Mouse (Mus musculus): Measurements from ENCODE around the gene Ggta1. TPM values are rescaled to one million over a fixed set of nuclear protein-coding genes. Genes with fewer than 3 reads are reported as not detected.

Gene Ggta1
- polyA plus RNA-seq (2012; fragmentation: generic; extraction: Trizol), result 4.9 TPM

DNA sequence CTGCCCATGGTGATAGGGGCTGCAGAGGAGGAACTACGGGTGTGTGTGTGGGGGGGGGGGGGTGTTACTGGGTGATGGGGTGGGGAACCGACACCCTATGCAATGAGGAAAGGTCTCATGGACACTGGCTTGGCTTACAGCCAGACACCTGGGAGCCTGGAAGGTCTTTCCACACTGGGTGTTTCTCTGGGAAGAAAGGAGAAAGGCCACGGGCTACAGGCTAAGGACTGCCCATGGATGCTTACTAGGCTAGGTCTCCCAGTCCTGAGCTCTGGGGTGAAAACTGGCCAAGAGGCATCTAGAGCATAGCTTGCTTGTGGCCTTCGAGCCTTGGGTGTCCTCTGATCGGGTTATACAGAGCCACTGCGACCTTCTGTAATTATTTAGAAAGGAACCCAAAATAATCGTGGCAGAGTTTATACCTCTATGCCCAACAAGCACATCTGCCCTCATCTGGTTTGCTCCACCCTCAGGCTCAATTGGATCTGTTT lies at the start of gene Ggta1:
TSS of gene Ggta1 (minus strand) at position 441 of the 491 bp plus-strand sequence.
- no peaks in the 10 kb centered on the region for H3K36me3 ChIP-seq (ENCODE audit: control insufficient read depth, insufficient read depth)
- H3ac ChIP-seq (ENCODE audit: control insufficient read depth, insufficient read length), result peak within 1 kb of the TSS; percentile 64
- peak within 1 kb of the TSS; percentile 65 for H3K4me3 ChIP-seq
- H3K4me2 ChIP-seq (ENCODE audit: low read depth), result peak within 1 kb of the TSS; percentile 85
- TF ChIP-seq TCF12 (IDR thresholded peaks at IDR 0.05; ENCODE audit: insufficient read depth, poor library complexity, severe bottlenecking), result no peak
- no peak for TF ChIP-seq TCF3 (IDR thresholded peaks at IDR 0.05; ENCODE audit: insufficient read length, low read depth)
- no peak for TF ChIP-seq POLR2AphosphoS2 (IDR thresholded peaks at IDR 0.05; ENCODE audit: insufficient read length, low read depth)
- TF ChIP-seq POLR2A (IDR thresholded peaks at IDR 0.05; ENCODE audit: insufficient read length, low read depth), result no peak
- TF ChIP-seq MAX (IDR thresholded peaks at IDR 0.05; ENCODE audit: low read depth), result no peak
- TF ChIP-seq MYOG (IDR thresholded peaks at IDR 0.05; ENCODE audit: control insufficient read depth in 1 of 3, insufficient read depth in 1 of 3, insufficient read length in 2 of 3, low read depth in 2 of 3), result no peak
- TF ChIP-seq SRF (IDR thresholded peaks at IDR 0.05; ENCODE audit: control insufficient read depth, insufficient read length, low read depth), result no peak
- no peak for TF ChIP-seq REST (IDR thresholded peaks at IDR 0.05; ENCODE audit: insufficient read depth, insufficient read length)
- TF ChIP-seq USF1 (IDR thresholded peaks at IDR 0.05; ENCODE audit: low read depth), result no peak
- no peak for TF ChIP-seq E2F4 (IDR thresholded peaks at IDR 0.05; ENCODE audit: insufficient read depth)
- no peak for TF ChIP-seq MYOD1 (IDR thresholded peaks at IDR 0.05; ENCODE audit: control insufficient read depth in 1 of 3, insufficient read length in 2 of 3, low read depth in 2 of 3)
- TF ChIP-seq CEBPB (IDR thresholded peaks at IDR 0.05; ENCODE audit: insufficient read depth, poor library complexity, severe bottlenecking), result no peak
- H3K79me2 ChIP-seq (ENCODE audit: control insufficient read depth, insufficient read depth), result no peaks in the 10 kb centered on the region
- no peaks in the 10 kb centered on the region for H3K27me3 ChIP-seq (ENCODE audit: control insufficient read depth, insufficient read depth, insufficient read length)

DNA sequence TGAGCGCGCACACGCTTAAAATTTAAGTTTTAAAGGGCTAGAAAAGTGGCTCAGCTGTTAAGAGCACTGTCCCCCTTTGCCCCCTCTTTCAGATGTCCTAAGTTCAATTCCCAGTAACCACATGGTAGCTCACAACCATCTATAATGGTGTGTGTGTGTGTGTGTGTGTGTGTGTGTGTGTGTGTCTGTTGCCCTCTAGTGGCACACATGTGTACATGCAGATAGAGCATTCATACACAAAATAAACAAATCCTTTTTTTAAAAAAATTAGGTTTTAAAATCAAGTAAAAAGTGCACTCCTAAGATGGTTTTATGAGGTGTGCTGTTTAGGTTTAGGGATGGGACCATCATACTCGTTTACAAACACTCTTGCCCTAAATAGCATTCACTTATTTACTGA lies 49.2 kb upstream of the Ggta1 start:
- H3ac ChIP-seq (ENCODE audit: control insufficient read depth, insufficient read length), result no peak overlapping the region
- no peaks in the 10 kb centered on the region for H3K27me3 ChIP-seq (ENCODE audit: control insufficient read depth, insufficient read depth, insufficient read length)
- H3K4me3 ChIP-seq, result no peak overlapping the region
- TF ChIP-seq TCF12 (IDR thresholded peaks at IDR 0.05; ENCODE audit: insufficient read depth, poor library complexity, severe bottlenecking), result no peak
- no peak for TF ChIP-seq USF1 (IDR thresholded peaks at IDR 0.05; ENCODE audit: low read depth)
- no peak for TF ChIP-seq E2F4 (IDR thresholded peaks at IDR 0.05; ENCODE audit: insufficient read depth)
- TF ChIP-seq TCF3 (IDR thresholded peaks at IDR 0.05; ENCODE audit: insufficient read length, low read depth), result no peak
- TF ChIP-seq SRF (IDR thresholded peaks at IDR 0.05; ENCODE audit: control insufficient read depth, insufficient read length, low read depth), result no peak
- no peak for TF ChIP-seq POLR2A (IDR thresholded peaks at IDR 0.05; ENCODE audit: insufficient read length, low read depth)
- TF ChIP-seq MYOG (IDR thresholded peaks at IDR 0.05; ENCODE audit: control insufficient read depth in 1 of 3, insufficient read depth in 1 of 3, insufficient read length in 2 of 3, low read depth in 2 of 3), result no peak
- TF ChIP-seq MAX (IDR thresholded peaks at IDR 0.05; ENCODE audit: low read depth), result no peak
- no peak for TF ChIP-seq CEBPB (IDR thresholded peaks at IDR 0.05; ENCODE audit: insufficient read depth, poor library complexity, severe bottlenecking)
- no peak for TF ChIP-seq MYOD1 (IDR thresholded peaks at IDR 0.05; ENCODE audit: control insufficient read depth in 1 of 3, insufficient read length in 2 of 3, low read depth in 2 of 3)
- TF ChIP-seq POLR2AphosphoS2 (IDR thresholded peaks at IDR 0.05; ENCODE audit: insufficient read length, low read depth), result no peak
- no peak for TF ChIP-seq REST (IDR thresholded peaks at IDR 0.05; ENCODE audit: insufficient read depth, insufficient read length)
- H3K79me2 ChIP-seq (ENCODE audit: control insufficient read depth, insufficient read depth), result no peaks in the 10 kb centered on the region
- no peaks in the 10 kb centered on the region for H3K36me3 ChIP-seq (ENCODE audit: control insufficient read depth, insufficient read depth)
- H3K4me2 ChIP-seq (ENCODE audit: low read depth), result no peak overlapping the region

DNA sequence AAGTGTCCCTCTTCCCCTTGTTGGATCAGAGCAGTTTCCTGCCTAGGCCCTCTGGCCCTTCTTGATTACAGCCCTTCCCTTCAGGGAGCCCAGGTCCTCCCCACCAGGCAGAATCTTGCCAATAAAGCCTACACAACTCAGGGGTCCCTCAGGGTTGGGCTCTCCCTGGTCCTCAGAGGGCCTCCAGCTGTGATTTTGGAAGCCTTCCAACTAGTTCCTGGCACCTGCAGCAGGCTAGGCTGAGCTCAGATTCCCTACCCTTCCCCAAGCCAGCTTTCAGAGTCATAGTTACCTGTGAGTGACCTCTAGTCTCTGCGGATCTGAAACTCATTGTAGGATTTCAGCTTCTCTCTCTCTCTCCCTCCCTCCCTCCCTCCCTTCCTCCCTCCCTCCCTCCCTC lies 47.9 kb upstream of the Ggta1 start:
- Histone ChIP-seq H3K4me2 (ENCODE audit: low read depth) (no peak overlapping the region), H3K4me3 (no peak overlapping the region), H3K27me3 (ENCODE audit: control insufficient read depth, insufficient read depth, insufficient read length) (no peaks in the 10 kb centered on the region), H3K79me2 (ENCODE audit: control insufficient read depth, insufficient read depth) (no peaks in the 10 kb centered on the region), H3ac (ENCODE audit: control insufficient read depth, insufficient read length) (no peak overlapping the region), H3K36me3 (ENCODE audit: control insufficient read depth, insufficient read depth) (no peaks in the 10 kb centered on the region)
- no peak for TF ChIP-seq TCF3 (IDR thresholded peaks at IDR 0.05; ENCODE audit: insufficient read length, low read depth)

DNA sequence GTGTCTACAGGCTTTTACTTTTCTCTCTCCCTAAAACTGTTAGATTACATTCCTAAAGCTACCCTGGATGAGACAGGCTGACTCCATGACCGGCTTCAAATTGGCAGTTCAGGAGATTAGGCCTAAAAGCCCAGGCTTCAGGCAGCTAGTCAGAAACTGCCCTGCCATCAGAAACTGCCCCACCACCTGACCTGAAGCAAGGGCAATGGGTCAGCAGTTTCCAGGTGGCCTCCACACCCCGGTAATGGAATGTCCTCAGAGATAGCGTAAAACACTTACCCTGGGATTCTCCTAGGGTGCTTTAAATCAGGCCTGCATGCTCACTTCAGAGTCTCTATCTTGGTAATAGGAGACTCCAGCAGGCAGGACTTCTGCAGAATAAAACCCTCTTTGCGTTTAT lies 46.9 kb upstream of the Ggta1 start:
- Histone ChIP-seq H3K4me2 (ENCODE audit: low read depth) (no peak overlapping the region), H3K4me3 (no peak overlapping the region), H3K27me3 (ENCODE audit: control insufficient read depth, insufficient read depth, insufficient read length) (no peaks in the 10 kb centered on the region), H3ac (ENCODE audit: control insufficient read depth, insufficient read length) (no peak overlapping the region), H3K79me2 (ENCODE audit: control insufficient read depth, insufficient read depth) (no peaks in the 10 kb centered on the region), H3K36me3 (ENCODE audit: control insufficient read depth, insufficient read depth) (no peaks in the 10 kb centered on the region)
- no peak for TF ChIP-seq REST (IDR thresholded peaks at IDR 0.05; ENCODE audit: insufficient read depth, insufficient read length)
- no peak for TF ChIP-seq E2F4 (IDR thresholded peaks at IDR 0.05; ENCODE audit: insufficient read depth)

DNA sequence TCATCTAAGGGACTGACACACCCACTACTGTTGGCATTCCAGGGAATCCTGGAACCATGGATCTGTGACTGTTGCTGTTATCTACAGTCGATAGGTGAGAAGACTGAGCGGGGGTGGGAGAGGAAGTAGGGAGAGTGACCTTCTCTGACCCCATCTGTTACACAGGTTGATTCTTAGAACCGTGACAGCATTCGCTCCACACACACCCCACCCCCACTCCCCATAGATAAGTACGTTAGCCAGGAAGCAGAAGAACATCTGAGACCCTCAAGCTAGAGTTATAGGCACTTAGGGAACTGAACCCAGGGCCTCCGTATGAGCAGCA lies 46.3 kb upstream of the Ggta1 start:
- TF ChIP-seq MYOG (IDR thresholded peaks at IDR 0.05; ENCODE audit: control insufficient read depth in 1 of 3, insufficient read depth in 1 of 3, insufficient read length in 2 of 3, low read depth in 2 of 3), result no peak
- TF ChIP-seq SRF (IDR thresholded peaks at IDR 0.05; ENCODE audit: control insufficient read depth, insufficient read length, low read depth), result no peak
- no peak for TF ChIP-seq REST (IDR thresholded peaks at IDR 0.05; ENCODE audit: insufficient read depth, insufficient read length)
- no peak for TF ChIP-seq MYOD1 (IDR thresholded peaks at IDR 0.05; ENCODE audit: control insufficient read depth in 1 of 3, insufficient read length in 2 of 3, low read depth in 2 of 3)
- TF ChIP-seq POLR2A (IDR thresholded peaks at IDR 0.05; ENCODE audit: insufficient read length, low read depth), result no peak
- TF ChIP-seq CEBPB (IDR thresholded peaks at IDR 0.05; ENCODE audit: insufficient read depth, poor library complexity, severe bottlenecking), result no peak
- TF ChIP-seq E2F4 (IDR thresholded peaks at IDR 0.05; ENCODE audit: insufficient read depth), result no peak
- no peak for TF ChIP-seq POLR2AphosphoS2 (IDR thresholded peaks at IDR 0.05; ENCODE audit: insufficient read length, low read depth)
- no peak for TF ChIP-seq TCF3 (IDR thresholded peaks at IDR 0.05; ENCODE audit: insufficient read length, low read depth)
- TF ChIP-seq MAX (IDR thresholded peaks at IDR 0.05; ENCODE audit: low read depth), result no peak
- no peaks in the 10 kb centered on the region for H3K36me3 ChIP-seq (ENCODE audit: control insufficient read depth, insufficient read depth)
- no peaks in the 10 kb centered on the region for H3K79me2 ChIP-seq (ENCODE audit: control insufficient read depth, insufficient read depth)

More for the DNA sequence above, 46.3 kb upstream of the Ggta1 start:
- H3K4me3 ChIP-seq, result no peak overlapping the region
- H3K27me3 ChIP-seq (ENCODE audit: control insufficient read depth, insufficient read depth, insufficient read length), result no peaks in the 10 kb centered on the region
- peak overlapping the region; percentile 58 for H3K4me2 ChIP-seq (ENCODE audit: low read depth)
- no peak overlapping the region for H3ac ChIP-seq (ENCODE audit: control insufficient read depth, insufficient read length)

All from myocyte (in vitro differentiated cells).